Mouse (Mus musculus) T-helper 2 cell (primary cell): ENCODE measurements around the gene Npas1.

Source experiments
- in situ Hi-C: fragments of 300-600 bp; cut with MboI, MseI; formaldehyde crosslinking; loops from one replicate; pipeline ENCODE4 v1.15.1; 2025; ENCODE audit warnings: high pct_unique_total_duplicates

The Npas1 gene

DNA sequence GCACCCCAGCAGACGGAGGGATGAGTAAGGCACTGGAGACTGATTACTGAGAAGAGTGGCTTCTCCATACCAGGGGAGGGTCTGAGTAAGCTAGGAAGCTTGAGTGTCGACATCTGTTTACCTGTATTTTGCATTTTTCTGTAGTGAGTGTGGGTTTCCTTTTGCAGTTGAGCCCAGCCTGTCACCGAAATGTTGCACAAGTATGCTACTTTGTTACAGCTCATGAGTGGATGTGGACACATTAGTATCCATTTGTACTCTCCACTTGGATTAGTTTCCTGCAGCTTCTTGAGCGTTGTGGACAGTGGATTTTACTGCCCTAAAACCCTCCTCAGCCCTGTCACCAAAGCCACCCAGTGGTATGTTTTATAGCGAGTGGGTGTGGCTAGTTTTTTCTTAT lies 58.8 kb downstream of the Npas1 start:
- in situ Hi-C loops = no loop called here

DNA sequence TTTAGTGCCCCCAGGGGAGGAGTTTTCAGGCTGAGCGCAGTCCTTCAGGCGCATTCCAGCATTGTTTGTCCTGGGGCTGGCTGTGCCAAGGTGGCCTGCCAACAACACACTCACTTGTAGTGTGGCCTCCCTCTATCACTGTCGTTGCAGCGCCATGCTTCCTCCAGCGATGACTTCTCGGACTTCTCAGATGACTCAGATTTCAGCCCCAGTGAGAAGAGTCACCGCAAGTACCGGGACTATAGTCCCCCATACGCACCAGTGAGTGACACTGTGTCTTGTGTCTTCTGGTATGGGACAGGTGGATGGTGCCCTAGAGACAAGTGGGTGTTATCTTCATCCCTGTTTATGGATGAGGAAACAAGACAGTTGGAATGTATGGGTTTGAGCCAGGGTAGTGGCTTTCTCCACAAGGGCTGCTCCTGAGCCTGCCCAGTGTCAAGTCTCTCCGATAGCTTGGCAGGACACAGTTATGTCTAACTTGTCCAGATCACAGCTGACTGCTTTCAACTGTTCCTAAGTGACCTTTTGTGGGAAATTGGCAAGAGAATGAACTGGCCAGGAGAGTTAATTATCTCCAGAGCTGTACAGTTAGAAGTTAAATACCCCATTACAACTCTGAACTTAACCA lies 60.3 kb downstream of the Npas1 start:
- in situ Hi-C loops = no loop called here

DNA sequence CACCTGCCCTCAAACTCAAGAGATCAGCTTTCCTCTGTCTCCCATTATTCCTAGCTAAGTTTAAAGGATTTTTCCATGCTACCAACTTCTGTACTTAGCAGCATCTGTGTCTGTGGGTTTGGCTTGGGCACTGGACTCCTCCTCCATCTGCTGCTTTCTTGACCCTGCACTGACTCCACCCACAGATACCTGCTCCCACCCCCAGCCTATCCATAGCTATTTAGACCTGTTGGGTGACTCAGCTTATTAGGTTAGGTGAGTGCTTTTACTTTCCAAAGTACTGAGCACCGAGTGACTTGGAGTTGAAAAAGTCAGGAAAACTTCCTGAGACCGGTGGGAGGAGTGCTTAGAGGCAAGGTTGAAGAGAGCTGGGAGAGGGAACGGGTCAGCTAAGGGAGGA lies 62.1 kb downstream of the Npas1 start:
- in situ Hi-C loops = no loop called here

DNA sequence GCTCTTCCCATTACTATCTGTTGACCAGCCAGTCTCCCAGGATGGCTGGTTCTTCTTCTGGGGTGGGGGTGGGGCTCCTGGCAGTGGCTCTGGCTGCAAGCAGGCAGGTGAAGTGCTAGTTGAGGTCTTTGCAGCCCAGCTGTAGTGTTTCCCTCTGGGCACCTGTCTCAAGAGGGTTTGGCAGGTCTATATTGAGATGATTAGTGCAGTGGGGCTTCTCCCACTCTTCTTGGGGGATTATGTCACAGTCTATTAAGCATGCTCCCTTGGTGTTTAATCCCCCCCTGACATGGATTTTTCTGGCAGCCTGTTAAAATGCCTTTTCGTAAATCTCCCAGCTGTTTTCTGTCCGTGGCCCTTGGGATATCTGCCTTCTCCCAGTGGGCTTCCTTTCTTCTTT lies 64.6 kb downstream of the Npas1 start:
- in situ Hi-C loops = no loop called here

DNA sequence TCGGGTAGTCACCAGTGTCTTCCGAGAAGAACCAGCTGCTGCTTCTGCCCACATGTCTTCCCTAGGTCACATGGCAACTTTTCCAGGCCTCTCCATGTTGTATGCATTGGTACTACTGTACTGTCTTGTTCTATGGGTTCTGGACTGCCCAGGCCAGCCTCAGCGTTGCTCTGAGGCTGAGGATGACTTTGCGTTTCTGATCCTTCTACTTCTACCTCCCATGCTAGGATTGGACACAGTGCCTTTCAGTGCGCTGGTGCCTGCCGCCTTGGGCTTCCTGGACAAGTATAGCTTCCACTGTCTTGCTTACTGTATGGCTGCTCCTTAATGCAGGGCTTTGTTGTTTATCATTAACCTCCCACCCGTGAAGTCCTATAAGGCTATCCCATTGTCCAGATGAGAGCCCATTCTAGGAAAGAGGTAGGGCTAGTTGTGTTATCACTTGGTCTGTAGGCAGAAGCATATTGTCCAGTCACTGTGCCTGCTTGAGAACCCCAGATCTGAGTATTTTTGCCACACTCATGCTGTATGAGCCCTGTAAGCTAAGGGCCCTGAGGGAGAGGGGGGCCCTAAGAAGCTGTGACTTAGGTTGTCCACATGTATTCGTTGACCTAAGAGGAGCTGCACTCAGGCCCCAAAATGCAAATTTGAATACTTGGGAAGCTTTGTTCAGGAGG lies 65.2 kb downstream of the Npas1 start:
- in situ Hi-C loops = no loop called here

DNA sequence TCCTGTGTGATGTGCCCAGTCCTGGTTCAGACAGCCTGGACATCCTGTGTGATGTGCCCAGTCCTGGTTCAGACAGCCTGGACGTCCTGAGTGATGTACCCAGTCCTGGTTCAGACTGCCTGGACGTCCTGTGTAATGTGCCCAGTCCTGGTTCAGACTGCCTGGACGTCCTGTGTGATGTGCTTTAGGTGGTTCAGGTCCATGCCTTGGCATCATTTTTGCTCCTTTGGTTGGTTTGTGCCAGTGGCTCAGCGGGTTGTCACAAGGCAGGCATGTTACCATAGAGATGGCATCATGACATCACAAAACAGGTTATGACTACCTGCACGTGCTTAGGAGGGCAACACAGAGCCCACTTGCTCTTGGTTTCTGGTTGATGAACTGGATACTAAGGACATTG lies 66.4 kb downstream of the Npas1 start:
- in situ Hi-C loops = no loop called here

DNA sequence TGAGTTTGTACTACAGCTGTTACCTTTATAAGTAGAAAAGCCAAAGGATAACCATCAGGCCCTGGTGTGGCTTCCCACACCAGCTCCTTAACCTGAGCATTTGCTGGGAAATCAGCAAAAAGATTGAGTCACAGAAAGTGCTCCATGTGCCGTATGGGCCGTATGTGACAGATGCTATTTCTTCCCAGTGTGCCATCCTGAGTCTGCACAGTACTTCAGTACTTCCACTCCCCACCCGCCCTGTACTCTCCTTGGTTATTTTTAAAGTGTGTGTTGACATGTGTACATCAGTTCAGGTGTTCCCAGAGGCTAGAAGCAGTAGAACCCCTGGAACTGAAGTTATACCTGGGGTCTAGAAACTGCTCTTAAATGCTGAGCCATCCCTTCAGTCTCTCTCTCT lies 70.5 kb downstream of the Npas1 start:
- in situ Hi-C loops = no loop called here
